ENCODE assay signal across 9 mouse cellular contexts in genomic region chr10:108435616-108436015, GRCm38 (mm10).
DNase-seq lines count a peak whose midpoint lies in the region; ATAC-seq and TF ChIP-seq lines count a peak whose summit lies in the region.
"Had no signal": no experiment of that assay in that cellular context is flagged by ENCODE, and none has a peak within 500 bp of the region (broad histone marks: within the 10 kb centered on the region; RNA-seq: fewer than 3 reads in every experiment).

No protein-coding gene starts in this region.

- H3K36me3 ChIP-seq in heart, embryonic 13.5 days, result no peaks in the 10 kb centered on the region
- no peaks in the 10 kb centered on the region for H3K36me3 ChIP-seq in heart, embryonic 10.5 days
- no peaks in the 10 kb centered on the region for H3K36me3 ChIP-seq in midbrain, embryonic 16.5 days (ENCODE audit: control insufficient read depth, insufficient read depth, low read length)
- H3K36me3 ChIP-seq in thymus, adult 2 months (ENCODE audit: control insufficient read depth, insufficient read depth, low read length), result no peaks in the 10 kb centered on the region
- H3K36me3 ChIP-seq: liver, embryonic 15.5 days had no signal

- peaks cover 56% of the 10 kb centered on the region for H3K4me1 ChIP-seq in heart, embryonic 13.5 days
- peaks cover 56% of the 10 kb centered on the region for H3K4me1 ChIP-seq in heart, embryonic 10.5 days
- no peaks in the 10 kb centered on the region for H3K4me1 ChIP-seq in midbrain, embryonic 16.5 days (ENCODE audit: control insufficient read depth, insufficient read depth, low read length)
- H3K4me1 ChIP-seq in thymus, adult 2 months (replicated peaks; ENCODE audit: control insufficient read depth, insufficient read depth, low read length), result no peaks in the 10 kb centered on the region

- H3K27me3 ChIP-seq in heart, embryonic 13.5 days (replicated peaks), result no peaks in the 10 kb centered on the region
- H3K27me3 ChIP-seq in heart, embryonic 10.5 days (ENCODE audit: insufficient read depth, poor library complexity, severe bottlenecking), result no peaks in the 10 kb centered on the region
- H3K27me3 ChIP-seq in midbrain, embryonic 16.5 days (ENCODE audit: control insufficient read depth, insufficient read depth, low read depth, low read length), result no peaks in the 10 kb centered on the region
- no peaks in the 10 kb centered on the region for H3K27me3 ChIP-seq in thymus, adult 2 months (ENCODE audit: control insufficient read depth, insufficient read depth, low read length)
- H3K27me3 ChIP-seq: liver, embryonic 15.5 days had no signal

- H3K9me3 ChIP-seq in heart, embryonic 13.5 days, result no peaks in the 10 kb centered on the region
- H3K9me3 ChIP-seq in heart, embryonic 10.5 days, result no peaks in the 10 kb centered on the region
- H3K9me3 ChIP-seq in midbrain, embryonic 16.5 days (replicated peaks; ENCODE audit: control insufficient read depth, low read length, poor library complexity, severe bottlenecking), result no peaks in the 10 kb centered on the region
- H3K9me3 ChIP-seq: liver, embryonic 15.5 days had no signal

- DNase-seq in heart, embryonic 10.5 days (ENCODE audit: low spot score), result no peak
- DNase-seq in NIH3T3 (ENCODE audit: low read depth), result peak; percentile 75
- DNase-seq in kidney, adult 11 months, result peak; percentile 56
- no peak for DNase-seq in thymus, adult 2 months
- no peak for DNase-seq in spleen, postnatal 14 days (ENCODE audit: low spot score in 2 of 2)

- peak overlapping the region; percentile 58; the same call in 1 of the 2 replicates for H3K4me2 ChIP-seq in heart, embryonic 13.5 days
- no peak overlapping the region for H3K4me2 ChIP-seq in midbrain, embryonic 16.5 days (ENCODE audit: low read length)
- H3K4me2 ChIP-seq: liver, embryonic 15.5 days had no signal

- no peak for ATAC-seq in heart, embryonic 13.5 days (ENCODE audit: extremely low read depth, insufficient number of reproducible peaks, low FRiP score, low TSS enrichment)
- peak; percentile 67; the same call in 1 of the 2 replicates for ATAC-seq in midbrain, embryonic 16.5 days
- no peak for ATAC-seq in granulocyte monocyte progenitor cell, adult 5-6 weeks (replicated peaks; ENCODE audit: poor library complexity, severe bottlenecking)

- H3K4me3 ChIP-seq in heart, embryonic 13.5 days, result no peak overlapping the region
- H3K4me3 ChIP-seq in heart, embryonic 10.5 days, result no peak overlapping the region
- no peak overlapping the region for H3K4me3 ChIP-seq in midbrain, embryonic 16.5 days (ENCODE audit: low read depth, low read length)
- no peak overlapping the region for H3K4me3 ChIP-seq in thymus, adult 2 months (ENCODE audit: control insufficient read depth, insufficient read depth, low read length)
- H3K4me3 ChIP-seq: liver, embryonic 15.5 days had no signal

- no peak overlapping the region for H3K9ac ChIP-seq in heart, embryonic 13.5 days
- H3K9ac ChIP-seq in midbrain, embryonic 16.5 days (ENCODE audit: low read depth, low read length), result no peak overlapping the region
- H3K9ac ChIP-seq: liver, embryonic 15.5 days had no signal

- no peak for TF ChIP-seq POLR2A in thymus, adult 2 months (IDR thresholded peaks at IDR 0.05; ENCODE audit: control insufficient read depth, extremely low read depth, insufficient read depth, low read length, poor library complexity)

- H3K27ac ChIP-seq in heart, embryonic 13.5 days (replicated peaks), result no peak overlapping the region
- no peak overlapping the region for H3K27ac ChIP-seq in heart, embryonic 10.5 days
- no peak overlapping the region for H3K27ac ChIP-seq in midbrain, embryonic 16.5 days (ENCODE audit: low read length)
- H3K27ac ChIP-seq in thymus, adult 2 months (ENCODE audit: control insufficient read depth, insufficient read depth, low read length), result no peak overlapping the region
- H3K27ac ChIP-seq: liver, embryonic 15.5 days had no signal

- 11% methylated on average over 5 of the region's 5 CpGs for WGBS in heart, embryonic 13.5 days
- 11% methylated on average over 5 of the region's 5 CpGs for WGBS in heart, embryonic 10.5 days
- 32% methylated on average over 5 of the region's 5 CpGs for WGBS in midbrain, embryonic 16.5 days
- WGBS in thymus, adult 2 months, result 14% methylated on average over 5 of the region's 5 CpGs

- no peak for TF ChIP-seq CTCF in thymus, adult 2 months (IDR thresholded peaks at IDR 0.05; ENCODE audit: borderline replicate concordance, control insufficient read depth, extremely low read depth, insufficient read depth, low read length, poor library complexity)

Comparison
In these comparisons a context has a peak if more than half of its experiments do, and no peak if none do; other contexts are left out.
1. DNase-seq: peak in NIH3T3 (single experiment) and kidney, adult 11 months (single experiment); none in heart, embryonic 10.5 days (single experiment), thymus, adult 2 months (single experiment) and spleen, postnatal 14 days (0 of 2).